Mouse (Mus musculus) ES-E14 (cell line): ENCODE data around the gene Dynlrb1. TPM values are rescaled to one million over a fixed set of nuclear protein-coding genes. Genes with fewer than 3 reads are reported as not detected.

ENCODE experiments used
- DNase-seq: peaks from one replicate; pipeline ENCODE4 v3.0.0-alpha.2; 2013; ENCODE audit warnings: low read depth, low spot score
- H3K27ac ChIP-seq: 2 replicates; pipeline ENCODE4 v1.5.1; 2012; ENCODE audit warnings: low read depth, mild to moderate bottlenecking, low read length, moderate library complexity, mixed read lengths; ENCODE audit not compliant: poor library complexity, insufficient read depth, severe bottlenecking
- H3K36me3 ChIP-seq: 2 replicates; pipeline ENCODE4 v1.6.1; 2012; ENCODE audit warnings: mild to moderate bottlenecking, low read length, moderate library complexity, mixed read lengths; ENCODE audit not compliant: control insufficient read depth, poor library complexity, insufficient read depth, severe bottlenecking
- H3K4me1 ChIP-seq, 2 experiments: fragments of 150-350 bp in 1 of 2; sonication (generic) in 1 of 2; 2 replicates each; pipeline ENCODE4 v1.6.1; 2012; ENCODE audit warnings: low read length in 2 of 2, mild to moderate bottlenecking in 1 of 2, mixed read lengths in 1 of 2; ENCODE audit not compliant: control insufficient read depth in 2 of 2, insufficient read depth in 2 of 2, poor library complexity in 1 of 2
- H3K4me3 ChIP-seq, 2 experiments: fragments of 150-350 bp in 1 of 2; sonication (generic) in 1 of 2; 2 replicates each; pipeline ENCODE4 v1.5.1; 2012; ENCODE audit warnings: low read length in 2 of 2, low read depth in 1 of 2, mild to moderate bottlenecking in 1 of 2, mixed read lengths in 1 of 2; ENCODE audit not compliant: insufficient read depth in 1 of 2, poor library complexity in 1 of 2, severe bottlenecking in 1 of 2
- H3K9ac ChIP-seq: 2 replicates; pipeline ENCODE4 v1.6.1; 2012; ENCODE audit warnings: low read depth, mild to moderate bottlenecking, low read length, mixed read lengths; ENCODE audit not compliant: poor library complexity, insufficient read depth, severe bottlenecking
- H3K9me3 ChIP-seq: fragments of 150-350 bp; sonication (generic); 2 replicates; pipeline ENCODE4 v1.6.1; 2012; ENCODE audit warnings: low read depth, mild to moderate bottlenecking, low read length; ENCODE audit not compliant: control insufficient read depth, insufficient read depth
- CHD2 ChIP-seq: IDR thresholded peaks from 2 replicates; pipeline ENCODE4 v1.6.1; 2014; ENCODE audit warnings: mild to moderate bottlenecking, low read depth, low read length, inconsistent platforms
- HCFC1 ChIP-seq: IDR thresholded peaks from 2 replicates; pipeline ENCODE4 v1.6.1; 2012; ENCODE audit warnings: low read length, inconsistent platforms, borderline replicate concordance; ENCODE audit not compliant: insufficient read depth
- MAFK ChIP-seq: IDR thresholded peaks from 2 replicates; pipeline ENCODE4 v1.6.1; 2014; ENCODE audit warnings: mild to moderate bottlenecking, low read depth, low read length, inconsistent platforms; ENCODE audit not compliant: insufficient read depth
- ZC3H11A ChIP-seq: IDR thresholded peaks from 2 replicates; pipeline ENCODE4 v1.6.1; 2012; ENCODE audit warnings: low read depth, mild to moderate bottlenecking, inconsistent platforms, low read length, borderline replicate concordance
- ZNF384 ChIP-seq: IDR thresholded peaks from 2 replicates; pipeline ENCODE4 v1.6.1; 2012; ENCODE audit warnings: low read depth, low read length, inconsistent platforms
- in situ Hi-C, 2 experiments: fragments of 600-800 bp; cut with MboI; formaldehyde crosslinking; loops; one replicate each; pipeline ENCODE4 v1.15.1; 2025; ENCODE audit warnings: low sequenced_read_pairs in 2 of 2, inconsistent platforms in 1 of 2; ENCODE audit not compliant: unreplicated experiment in 2 of 2
- total RNA-seq: library from RNA; depleted of rRNA; stranded (reverse); fragments of 300-350 nt; gene quantifications from 2 replicates; pipeline ENCODE4 v1.2.3, GENCODE M21; 2012

Gene Dynlrb1
- total RNA-seq, 1 experiment = 139 TPM

DNA sequence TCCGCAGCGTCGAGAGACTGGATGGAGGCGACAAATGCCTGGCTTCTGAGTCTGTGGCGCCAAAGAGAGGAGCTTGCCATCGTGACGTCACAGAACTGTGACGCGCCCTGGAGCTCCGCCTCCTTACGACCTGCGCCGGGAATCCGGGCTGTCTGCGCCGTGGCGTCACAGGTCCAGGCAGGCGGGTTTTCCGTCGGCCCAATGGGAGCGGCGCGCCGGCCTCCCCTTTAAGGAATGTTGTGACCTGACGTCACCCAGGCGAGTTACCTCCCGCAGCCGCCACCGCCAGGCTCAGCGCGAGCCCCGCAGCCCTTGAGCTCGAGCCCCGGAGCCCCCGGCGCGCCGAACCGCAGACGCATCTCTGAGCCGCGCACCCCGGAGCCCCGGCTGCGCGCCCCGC, 39.9 kb downstream of the Dynlrb1 start, which contains the start of gene Map1lc3a:
Map1lc3a (plus strand) TSS at position 103 of the 400 bp plus-strand sequence.
- in situ Hi-C loops = no loop called here
- peak within 1 kb of the TSS; percentile 62; the same call in 1 of the 2 replicates for H3K27ac ChIP-seq

GRCm38 (mm10) chr2:155276621-155277175, 40.4 kb downstream of the Dynlrb1 start:
- no peak for DNase-seq
- H3K27ac ChIP-seq = peak overlapping the region; percentile 62; the same call in 1 of the 2 replicates
- in situ Hi-C loops = no loop called here

More for the DNA sequence above, 39.9 kb downstream of the Dynlrb1 start, which contains the start of gene Map1lc3a:
- Histone ChIP-seq H3K4me1 (peaks cover 0 to 5% of the 10 kb centered on the region in 2 experiments; a peak in 2 of 4 replicates), H3K9ac (peak within 1 kb of the TSS; percentile 83), H3K36me3 (no peaks in the 10 kb centered on the region), H3K4me3 (peak within 1 kb of the TSS; percentile 84 to 87), H3K9me3 (no peaks in the 10 kb centered on the region)
- peak; percentile 96 for DNase-seq
- no peak for TF ChIP-seq MAFK
- TF ChIP-seq ZNF384 = no peak
- no peak for TF ChIP-seq HCFC1
- no peak for TF ChIP-seq CHD2
- TF ChIP-seq ZC3H11A = no peak

GRCm38 (mm10) chr2:155277721-155278120, 41.4 kb downstream of the Dynlrb1 start:
- Histone ChIP-seq H3K4me3 (no peak overlapping the region), H3K4me1 (peaks cover 0 to 5% of the 10 kb centered on the region in 2 experiments; a peak in 2 of 4 replicates), H3K27ac (no peak overlapping the region), H3K9me3 (no peaks in the 10 kb centered on the region), H3K36me3 (no peaks in the 10 kb centered on the region), H3K9ac (no peak overlapping the region)
- DNase-seq = no peak
- no peak for TF ChIP-seq HCFC1
- TF ChIP-seq ZNF384 = no peak
- TF ChIP-seq CHD2 = no peak
- TF ChIP-seq MAFK = no peak
- TF ChIP-seq ZC3H11A = no peak
- in situ Hi-C loops = no loop called here

More at GRCm38 (mm10) chr2:155276621-155277175, 40.4 kb downstream of the Dynlrb1 start:
- Histone ChIP-seq H3K9ac (peak overlapping the region; percentile 83), H3K9me3 (no peaks in the 10 kb centered on the region), H3K4me3 (peak overlapping the region; percentile 84 to 87), H3K36me3 (no peaks in the 10 kb centered on the region), H3K4me1 (peaks cover 0 to 5% of the 10 kb centered on the region in 2 experiments; a peak in 2 of 4 replicates)
- TF ChIP-seq HCFC1 = no peak
- TF ChIP-seq ZC3H11A = no peak
- no peak for TF ChIP-seq CHD2
- no peak for TF ChIP-seq ZNF384
- no peak for TF ChIP-seq MAFK

DNA sequence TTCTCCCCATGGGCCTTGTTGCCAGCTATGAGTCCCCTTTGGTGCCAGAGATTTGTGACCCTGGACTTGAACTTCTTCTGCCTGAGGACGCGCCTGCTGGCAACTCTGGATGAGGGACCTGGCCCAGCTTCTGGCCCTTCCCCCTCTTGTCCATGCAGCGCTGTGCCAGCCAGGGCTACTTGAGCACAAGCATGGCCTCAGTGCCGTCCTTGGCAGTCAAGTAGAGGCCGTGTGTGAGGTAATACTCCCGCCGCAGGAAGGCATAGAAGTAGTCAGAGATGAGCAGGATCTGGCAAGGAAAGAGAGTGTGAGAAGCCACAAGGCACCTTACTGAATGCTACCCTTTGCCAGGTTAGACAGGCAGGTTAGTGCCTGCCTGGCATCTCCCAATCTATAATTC, 42.0 kb downstream of the Dynlrb1 start:
- TF ChIP-seq CHD2 (no peak), ZNF384 (no peak), ZC3H11A (no peak), HCFC1 (no peak), MAFK (no peak)
- Histone ChIP-seq H3K9ac (no peak overlapping the region), H3K9me3 (no peaks in the 10 kb centered on the region), H3K4me3 (no peak overlapping the region), H3K4me1 (peaks cover 0 to 5% of the 10 kb centered on the region in 2 experiments; a peak in 2 of 4 replicates), H3K27ac (no peak overlapping the region), H3K36me3 (no peaks in the 10 kb centered on the region)
- in situ Hi-C loops = no loop called here
- no peak for DNase-seq

DNA sequence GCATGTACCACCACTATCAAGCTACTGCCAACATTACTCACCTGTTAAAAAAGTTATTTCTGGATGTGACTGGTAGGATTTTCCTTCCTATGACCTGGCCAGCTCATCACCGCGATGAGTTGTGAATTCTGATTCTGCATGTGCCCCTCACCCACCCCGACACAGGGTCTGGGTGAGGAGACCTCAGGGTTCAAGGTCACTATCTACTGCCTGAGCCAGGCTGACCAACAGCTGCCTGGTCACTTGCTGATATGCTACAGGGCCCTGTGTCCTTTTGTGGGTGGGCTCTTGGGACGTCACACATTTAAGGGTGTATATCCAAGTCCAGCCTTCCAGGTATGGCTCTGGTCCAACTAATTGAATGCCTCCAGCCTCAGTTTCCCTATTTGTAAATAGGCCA, 42.8 kb downstream of the Dynlrb1 start:
- in situ Hi-C loops = no loop called here
- Histone ChIP-seq H3K27ac (no peak overlapping the region), H3K4me3 (no peak overlapping the region), H3K4me1 (peaks cover 0 to 5% of the 10 kb centered on the region in 2 experiments; a peak in 2 of 4 replicates), H3K36me3 (no peaks in the 10 kb centered on the region), H3K9me3 (no peaks in the 10 kb centered on the region), H3K9ac (no peak overlapping the region)
- no peak for TF ChIP-seq MAFK
- no peak for TF ChIP-seq ZC3H11A
- TF ChIP-seq ZNF384 = no peak
- TF ChIP-seq HCFC1 = no peak
- no peak for TF ChIP-seq CHD2
- no peak for DNase-seq
